Mouse (Mus musculus): ENCODE results near the gene Igf2bp2.

Igf2bp2 gene

DNA sequence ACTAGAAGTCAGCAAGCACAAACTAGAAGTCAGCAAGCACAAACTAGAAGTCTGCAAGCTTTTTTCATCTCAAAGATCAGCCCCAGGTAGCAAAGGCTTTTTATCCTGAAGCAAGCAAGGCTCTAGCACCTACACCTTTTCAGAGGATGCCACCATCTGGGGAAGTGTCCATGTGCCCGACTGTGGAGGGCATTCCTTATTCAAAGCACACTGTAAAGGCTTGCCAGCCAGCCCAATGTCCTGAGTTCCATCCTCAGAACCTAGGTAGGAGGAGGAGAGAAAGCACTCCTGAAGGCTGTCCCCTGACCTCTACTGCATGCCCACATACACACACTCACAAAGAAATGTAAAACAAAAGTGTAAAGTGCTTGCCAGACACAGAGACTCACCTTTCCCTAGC, 16.0 kb downstream of the Igf2bp2 start:
- DNase-seq, result no peak

GRCm38 (mm10) chr16:22146071-22146470, 17.0 kb downstream of the Igf2bp2 start:
- DNase-seq, result no peak

GRCm38 (mm10) chr16:22144490-22144889, 18.6 kb downstream of the Igf2bp2 start:
- DNase-seq, result no peak

- no peak for DNase-seq
Observed at GRCm38 (mm10) chr16:22140861-22141260, 22.2 kb downstream of the Igf2bp2 start.

GRCm38 (mm10) chr16:22139821-22140220, 23.3 kb downstream of the Igf2bp2 start:
- DNase-seq, result no peak

DNA sequence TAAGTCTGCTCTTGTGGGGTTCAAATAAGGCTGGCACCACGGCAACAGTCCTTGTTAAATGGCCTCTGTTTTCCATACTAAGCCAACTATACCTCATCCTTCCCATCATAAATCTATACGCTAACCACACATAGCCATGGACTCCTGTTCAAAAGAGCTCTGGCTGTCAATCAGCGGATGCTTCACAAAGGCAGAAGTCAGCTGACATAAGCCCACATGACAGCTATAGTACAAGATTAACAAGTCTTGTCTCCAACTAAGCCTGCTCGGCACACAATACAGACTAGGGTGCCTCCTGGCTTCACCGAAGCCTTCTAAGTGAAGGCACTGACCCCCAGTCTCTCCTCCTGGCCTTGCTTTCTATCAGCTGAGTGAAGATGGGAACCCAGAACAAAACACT, 26.9 kb downstream of the Igf2bp2 start:
- DNase-seq, result no peak

GRCm38 (mm10) chr16:22131321-22131720, 31.8 kb downstream of the Igf2bp2 start:
- DNase-seq, result no peak

- DNase-seq, result no peak
Observed at GRCm38 (mm10) chr16:22129511-22129910, 33.6 kb downstream of the Igf2bp2 start.

GRCm38 (mm10) chr16:22128595-22128994, 34.5 kb downstream of the Igf2bp2 start:
- no peak for DNase-seq

GRCm38 (mm10) chr16:22127806-22128205, 35.3 kb downstream of the Igf2bp2 start:
- DNase-seq, result no peak

- no peak for DNase-seq
Observed at GRCm38 (mm10) chr16:22126936-22127335, 36.2 kb downstream of the Igf2bp2 start.

DNA sequence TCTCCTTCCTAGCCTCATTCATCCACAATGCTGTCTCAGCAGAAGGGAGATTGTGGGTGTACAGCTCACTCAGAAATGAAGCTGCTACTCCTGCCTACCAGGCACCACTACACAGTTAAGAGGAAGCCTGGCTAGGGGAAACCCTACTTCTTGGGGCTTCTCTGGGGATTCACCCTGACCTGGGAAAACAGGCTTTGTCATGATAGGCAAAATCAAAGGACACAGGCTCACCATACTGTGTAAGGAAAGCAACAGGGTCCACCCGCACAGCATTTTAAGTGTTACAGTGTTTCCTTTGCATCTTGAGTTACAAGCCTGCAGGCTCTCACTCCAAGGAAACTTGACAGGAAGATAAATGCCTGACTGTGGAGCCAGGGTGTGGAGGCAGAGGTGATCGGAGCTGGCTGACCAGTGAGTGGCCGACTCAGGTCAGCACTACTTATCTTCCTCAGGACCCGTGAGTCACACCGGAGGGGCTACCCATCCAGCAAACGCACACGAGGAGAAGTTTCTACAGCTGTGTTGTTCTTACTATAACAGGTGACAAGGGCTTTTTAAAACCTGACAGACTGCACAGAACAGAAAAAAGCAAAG, 38.7 kb downstream of the Igf2bp2 start:
- no peak for DNase-seq

- peak; percentile 50 to 70 for DNase-seq
Observed at GRCm38 (mm10) chr16:22123658-22124057, 39.4 kb downstream of the Igf2bp2 start.

DNA sequence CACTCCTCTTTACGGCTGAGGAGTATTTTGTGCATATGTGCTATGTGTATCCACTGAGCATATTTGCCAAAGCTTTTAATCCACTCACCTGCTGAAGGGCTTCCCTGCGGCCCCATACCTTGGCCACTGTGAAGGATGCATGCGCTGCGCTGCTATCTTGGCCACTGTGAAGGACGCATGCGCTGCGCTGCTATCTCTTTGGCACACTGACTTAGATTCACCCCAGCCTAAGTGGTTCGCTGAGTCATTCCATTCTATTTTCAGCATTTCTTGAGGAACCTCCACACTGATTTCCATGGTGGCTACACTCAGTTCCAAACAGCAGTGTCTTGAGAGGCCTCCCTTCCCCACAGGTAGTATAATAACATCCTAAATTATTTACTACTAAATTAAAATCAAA, 42.0 kb downstream of the Igf2bp2 start:
- DNase-seq, result peak in 1 of 2 experiments; percentile 42

- DNase-seq, result peak in 1 of 2 experiments; percentile 17
Observed at GRCm38 (mm10) chr16:22119524-22119923, 43.6 kb downstream of the Igf2bp2 start.

DNA sequence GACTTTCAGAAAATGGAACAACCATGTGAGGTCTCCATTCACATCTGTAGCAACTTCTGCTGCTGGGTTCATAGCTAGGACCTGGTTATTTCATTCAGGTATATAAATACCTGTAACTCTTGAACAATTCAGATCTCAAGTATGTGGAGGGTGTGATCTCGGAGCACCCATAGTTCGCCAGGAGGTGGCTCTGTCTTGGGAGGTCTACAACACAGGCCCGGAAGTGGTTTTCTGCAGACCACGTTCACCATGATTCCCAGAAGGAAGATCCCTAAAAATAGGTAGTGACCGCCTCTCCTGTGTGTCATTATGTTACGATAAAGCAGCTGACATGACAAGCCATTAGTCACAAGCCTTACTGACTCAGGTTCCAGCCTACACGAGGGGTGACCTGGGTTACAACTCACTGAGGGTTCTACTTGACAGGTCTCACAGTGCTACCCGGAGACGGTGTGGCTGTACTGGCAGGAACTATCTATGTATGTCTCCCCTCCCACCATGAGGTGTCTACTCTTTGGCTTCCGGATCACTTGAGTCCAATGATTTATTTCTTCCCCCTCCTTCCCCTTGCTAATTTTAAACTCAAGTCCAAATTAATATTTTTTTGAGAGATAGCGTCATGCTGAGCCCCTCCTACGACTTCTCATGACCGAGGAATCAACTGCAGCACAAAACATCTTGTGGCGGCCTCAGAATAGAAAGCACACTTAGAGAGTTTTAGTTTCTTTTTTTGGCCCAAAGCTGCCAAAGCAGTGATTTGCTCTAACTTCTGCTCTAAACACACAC, 44.2 kb downstream of the Igf2bp2 start:
- DNase-seq, result no peak

- no peak for DNase-seq
Observed at GRCm38 (mm10) chr16:22118151-22118550, 44.9 kb downstream of the Igf2bp2 start.

GRCm38 (mm10) chr16:22116748-22117147, 46.4 kb downstream of the Igf2bp2 start:
- no peak for DNase-seq

DNA sequence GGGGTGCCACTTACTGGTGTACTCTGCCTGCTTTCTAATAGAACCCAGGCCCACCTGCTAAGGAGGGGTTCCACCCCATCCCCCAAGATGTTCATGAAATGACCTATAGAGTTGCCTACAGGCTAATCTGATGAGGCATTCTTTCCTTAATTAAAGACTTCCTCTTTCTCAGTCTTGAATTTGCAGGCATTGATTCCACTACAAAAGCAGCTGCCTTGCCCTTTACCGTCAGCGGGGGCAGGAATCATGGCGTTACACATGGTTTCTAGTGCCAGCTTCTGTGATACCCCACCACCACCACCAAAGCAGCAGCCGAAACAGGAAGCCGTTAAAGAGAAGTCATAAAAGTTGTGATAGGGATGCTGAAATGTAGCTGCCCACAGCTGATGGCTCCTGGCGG, 47.0 kb downstream of the Igf2bp2 start:
- no peak for DNase-seq

- no peak for DNase-seq
Observed at GRCm38 (mm10) chr16:22110036-22110435, 53.1 kb downstream of the Igf2bp2 start.

DNA sequence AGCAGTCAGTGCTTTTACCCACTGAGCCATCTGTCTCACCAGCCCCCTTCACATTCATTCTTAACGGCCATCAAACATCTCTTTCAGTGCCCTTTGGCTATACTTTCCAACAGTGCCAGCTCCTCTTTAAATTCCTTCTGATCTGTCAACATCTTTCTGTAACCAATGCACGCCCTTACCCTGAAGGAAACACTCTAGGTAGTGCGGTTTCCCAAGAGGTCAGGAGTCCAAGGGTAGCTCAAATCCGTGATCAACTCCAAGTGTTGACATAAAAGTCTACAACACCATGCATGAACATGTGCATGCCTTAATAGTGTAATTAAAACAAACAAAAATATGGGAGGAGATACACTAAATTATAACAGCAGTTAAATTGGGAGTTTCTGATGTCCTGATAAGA, 53.9 kb downstream of the Igf2bp2 start:
- DNase-seq, result no peak

GRCm38 (mm10) chr16:22107897-22108516, 55.1 kb downstream of the Igf2bp2 start:
- DNase-seq, result peak; percentile 56 to 59

GRCm38 (mm10) chr16:22106012-22106584, 57.0 kb downstream of the Igf2bp2 start:
- no peak for DNase-seq

- DNase-seq, result no peak
Observed at GRCm38 (mm10) chr16:22100067-22100466, 63.0 kb downstream of the Igf2bp2 start.
